Mouse (Mus musculus) heart, adult 2 months (tissue): ENCODE results near the gene Gm39566. TPM values are rescaled to one million over a fixed set of nuclear protein-coding genes. Genes with fewer than 3 reads are reported as not detected.

ENCODE experiments used
- DNase-seq, 2 experiments: peaks; one replicate each; pipeline ENCODE4 v3.0.0; 2021
- H3K27ac ChIP-seq: fragments of 200-600 bp; 2 replicates; pipeline ENCODE4 v1.8.1; 2022
- H3K27me3 ChIP-seq: fragments of 200-500 bp; 2 replicates; pipeline ENCODE4 v1.6.1; 2012; ENCODE audit warnings: mild to moderate bottlenecking, low read length, inconsistent platforms, mixed read lengths; ENCODE audit not compliant: control insufficient read depth, insufficient read depth
- H3K36me3 ChIP-seq: fragments of 200-500 bp; 2 replicates; pipeline ENCODE4 v1.6.1; 2012; ENCODE audit warnings: low read length, inconsistent platforms; ENCODE audit not compliant: control insufficient read depth, insufficient read depth
- H3K4me1 ChIP-seq: fragments of 200-500 bp; 2 replicates; pipeline ENCODE4 v1.6.1; 2011; ENCODE audit warnings: low read length; ENCODE audit not compliant: control insufficient read depth, insufficient read depth
- H3K4me3 ChIP-seq: fragments of 200-600 bp; 2 replicates; pipeline ENCODE4 v1.8.1; 2022
- H3K79me2 ChIP-seq: fragments of 200-500 bp; replicated peaks from 2 replicates; pipeline ENCODE4 v1.6.1; 2012; ENCODE audit warnings: mild to moderate bottlenecking, inconsistent platforms, low read length, moderate library complexity, mixed read lengths; ENCODE audit not compliant: control insufficient read depth, insufficient read depth
- H3K9ac ChIP-seq: fragments of 200-500 bp; 2 replicates; pipeline ENCODE4 v1.6.1; 2012; ENCODE audit warnings: low read depth, mild to moderate bottlenecking, control low read depth, inconsistent platforms, low read length, mixed read lengths
- CTCF ChIP-seq: fragments of 200-600 bp; IDR thresholded peaks from 2 replicates; pipeline ENCODE4 v1.8.1; 2022; ENCODE audit warnings: antibody characterized with exemption, mild to moderate bottlenecking, moderate library complexity
- EP300 ChIP-seq: fragments of 200-500 bp; IDR thresholded peaks from 2 replicates; pipeline ENCODE4 v1.6.1; 2011; ENCODE audit warnings: low read depth, low read length, control low read depth; ENCODE audit not compliant: insufficient read depth
- POLR2A ChIP-seq: fragments of 200-500 bp; IDR thresholded peaks from 2 replicates; pipeline ENCODE4 v1.6.1; 2011; ENCODE audit warnings: mild to moderate bottlenecking, low read depth, low read length, control low read depth; ENCODE audit not compliant: insufficient read depth
- WGBS: fragments of 180-500 bp; shearing (Covaris S2); methylation state at CpG from one replicate; pipeline ENCODE4 v1.1.7; 2018; 5-methylcytosine and 5-hydroxymethylcytosine counted together
- intact Hi-C: fragments of 180-260 bp; cut with DNase I; formaldehyde crosslinking; loops from one replicate; pipeline ENCODE4 v1.15.1; 2025
- polyA plus RNA-seq: library from polyadenylated mRNA; depleted of rRNA; stranded (reverse); fragments of >200 nt; gene quantifications from 2 replicates; pipeline ENCODE4 v1.2.3, GENCODE M21; 2012
- total RNA-seq, 2 experiments: library from RNA; stranded (reverse); gene quantifications; 2 replicates each; pipeline ENCODE4 v1.2.3; 2021

Gene Gm39566
- total and polyA plus RNA-seq, 3 experiments, result 0.02 TPM; not detected in 2

DNA sequence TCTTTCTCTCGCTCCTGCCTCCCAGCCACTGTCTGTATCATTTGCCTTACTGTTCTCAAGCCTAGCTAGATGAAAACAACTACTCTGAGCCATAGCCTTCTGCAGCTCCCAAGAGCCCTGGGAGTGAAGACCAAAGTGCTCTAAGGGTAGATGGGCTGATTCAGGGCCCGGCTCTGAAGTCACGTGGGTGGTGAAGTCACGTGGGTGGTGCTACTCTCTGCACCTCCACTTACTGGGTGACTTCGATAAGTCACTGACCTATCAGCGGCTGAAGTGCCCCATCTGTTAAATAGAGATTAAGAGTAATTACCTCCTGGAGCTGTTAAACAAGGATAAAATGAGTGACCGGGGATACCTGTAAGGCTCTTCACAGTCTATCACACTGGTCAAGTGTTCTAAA, 38.9 kb upstream of the Gm39566 start:
- Histone ChIP-seq H3K79me2 (no peaks in the 10 kb centered on the region), H3K4me3 (no peak overlapping the region), H3K36me3 (no peaks in the 10 kb centered on the region; the same call in 1 of the 2 replicates), H3K9ac (no peak overlapping the region), H3K4me1 (peaks cover 5% of the 10 kb centered on the region), H3K27ac (peak overlapping the region; percentile 61), H3K27me3 (no peaks in the 10 kb centered on the region)
- DNase-seq, result no peak
- TF ChIP-seq POLR2A (no peak), CTCF (no peak), EP300 (no peak)
- intact Hi-C loops, result no loop called here
- 30% methylated on average over 7 of the region's 7 CpGs for WGBS

DNA sequence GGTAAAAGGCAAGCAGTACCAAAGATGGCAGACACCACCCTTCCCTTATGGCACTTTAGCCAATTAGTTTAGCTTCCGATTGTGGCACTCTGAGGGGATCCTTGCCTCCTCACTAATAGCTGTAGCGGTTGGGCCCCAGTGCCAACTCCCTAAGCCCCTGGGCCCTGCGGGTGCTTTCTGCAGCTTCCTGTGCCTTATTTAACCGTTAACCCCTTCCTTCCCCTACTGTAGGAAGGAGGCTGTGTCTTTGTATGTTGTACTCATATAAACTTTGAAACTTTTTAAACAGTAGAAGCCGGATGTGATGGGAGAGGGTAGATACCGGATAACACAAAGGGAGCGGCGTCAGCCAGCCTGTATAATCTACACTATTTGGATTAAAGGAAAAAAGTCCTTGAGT, 35.7 kb upstream of the Gm39566 start:
- Histone ChIP-seq H3K27ac (no peak overlapping the region), H3K9ac (no peak overlapping the region), H3K36me3 (no peaks in the 10 kb centered on the region; the same call in 1 of the 2 replicates), H3K4me1 (peaks cover 5% of the 10 kb centered on the region), H3K79me2 (no peaks in the 10 kb centered on the region), H3K4me3 (no peak overlapping the region), H3K27me3 (no peaks in the 10 kb centered on the region)
- no peak for DNase-seq
- 67% methylated on average over 8 of the region's 8 CpGs for WGBS
- no peak for TF ChIP-seq CTCF
- TF ChIP-seq EP300, result no peak
- no peak for TF ChIP-seq POLR2A
- intact Hi-C loops, result no loop called here

DNA sequence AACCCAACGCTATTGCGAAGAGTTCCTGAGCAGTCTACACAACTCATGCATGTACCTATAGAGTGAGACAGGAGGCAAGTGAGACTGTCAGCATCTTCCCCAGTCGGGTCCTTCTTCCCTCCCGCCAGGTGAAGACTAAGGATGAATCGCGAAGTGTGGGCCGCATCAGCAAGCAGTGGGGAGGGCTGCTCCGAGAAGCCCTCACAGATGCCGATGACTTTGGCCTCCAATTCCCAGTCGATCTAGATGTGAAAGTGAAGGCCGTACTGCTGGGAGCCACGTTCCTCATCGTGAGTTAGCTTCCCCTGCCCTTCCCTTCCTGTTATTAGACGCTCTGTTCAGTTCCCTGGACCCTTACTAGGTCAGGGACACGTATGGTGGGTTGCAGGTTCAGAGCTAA, 34.8 kb upstream of the Gm39566 start:
- no peak overlapping the region for H3K9ac ChIP-seq
- intact Hi-C loops, result no loop called here
- H3K27me3 ChIP-seq, result no peaks in the 10 kb centered on the region
- H3K79me2 ChIP-seq, result no peaks in the 10 kb centered on the region
- WGBS, result 81% methylated on average over 15 of the region's 15 CpGs
- DNase-seq, result no peak
- TF ChIP-seq CTCF (no peak), EP300 (no peak), POLR2A (no peak)
- peak overlapping the region; percentile 20; the same call in 1 of the 2 replicates for H3K4me3 ChIP-seq
- H3K36me3 ChIP-seq, result no peaks in the 10 kb centered on the region; the same call in 1 of the 2 replicates
- peaks cover 5% of the 10 kb centered on the region for H3K4me1 ChIP-seq
- peak overlapping the region; percentile 67 for H3K27ac ChIP-seq

DNA sequence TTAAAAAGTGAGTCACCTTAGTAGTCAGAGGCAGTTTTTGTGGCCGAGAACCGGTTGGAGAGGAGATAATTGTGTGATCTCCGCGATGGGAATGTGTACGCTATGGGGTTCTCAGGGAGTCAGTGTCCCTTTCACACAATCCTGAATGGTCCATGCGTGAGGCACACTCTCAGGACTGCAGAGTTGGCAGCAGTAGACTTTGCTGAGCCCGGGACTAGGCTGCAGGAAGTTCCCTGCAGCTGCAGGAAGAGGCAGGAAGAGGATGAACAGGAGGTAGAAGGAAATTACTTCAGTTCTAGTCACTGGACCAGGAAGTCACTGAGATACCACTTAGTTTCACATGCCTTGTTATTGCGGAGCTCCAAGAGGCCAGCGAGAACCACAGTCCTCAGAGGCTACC, 34.0 kb upstream of the Gm39566 start:
- H3K79me2 ChIP-seq, result no peaks in the 10 kb centered on the region
- no peaks in the 10 kb centered on the region for H3K27me3 ChIP-seq
- peak overlapping the region; percentile 67 for H3K27ac ChIP-seq
- H3K4me1 ChIP-seq, result peaks cover 5% of the 10 kb centered on the region
- TF ChIP-seq CTCF (no peak), EP300 (0 out of 2 replicates have a peak, but pooled peaks have one; percentile 54), POLR2A (0 out of 2 replicates have a peak, but pooled peaks have one; percentile 1)
- WGBS, result 48% methylated on average over 9 of the region's 9 CpGs
- intact Hi-C loops, result no loop called here
- H3K9ac ChIP-seq, result peak overlapping the region; percentile 33; the same call in 1 of the 2 replicates
- peak in 1 of 2 experiments; percentile 36 for DNase-seq
- H3K4me3 ChIP-seq, result peak overlapping the region; percentile 20; the same call in 1 of the 2 replicates
- no peaks in the 10 kb centered on the region; the same call in 1 of the 2 replicates for H3K36me3 ChIP-seq

DNA sequence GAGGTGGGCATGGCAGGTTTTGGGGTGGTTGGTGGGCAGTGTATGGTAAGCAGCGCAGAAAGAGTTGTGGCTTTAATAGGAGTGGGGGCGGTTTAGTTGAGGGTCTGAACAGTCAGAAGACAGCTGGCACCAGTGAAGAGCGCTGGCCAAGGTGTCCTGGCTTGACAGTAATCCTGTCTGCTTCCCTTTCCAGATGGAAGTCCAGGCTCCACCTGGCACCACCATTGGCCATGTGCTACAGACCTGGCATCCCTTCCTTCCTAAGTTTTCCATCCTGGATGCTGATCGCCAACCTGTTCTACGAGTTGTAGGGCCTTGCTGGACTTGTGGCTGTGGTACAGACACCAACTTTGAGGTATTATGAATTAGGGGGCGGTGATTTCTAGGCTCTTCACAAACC, 32.9 kb upstream of the Gm39566 start:
- Histone ChIP-seq H3K4me3 (no peak overlapping the region), H3K27ac (no peak overlapping the region), H3K27me3 (no peaks in the 10 kb centered on the region), H3K9ac (no peak overlapping the region), H3K4me1 (peaks cover 5% of the 10 kb centered on the region), H3K36me3 (no peaks in the 10 kb centered on the region; the same call in 1 of the 2 replicates), H3K79me2 (no peaks in the 10 kb centered on the region)
- TF ChIP-seq EP300, result no peak
- no peak for TF ChIP-seq CTCF
- no peak for TF ChIP-seq POLR2A
- intact Hi-C loops, result no loop called here
- no peak for DNase-seq
- WGBS, result 96% methylated on average over 6 of the region's 6 CpGs

DNA sequence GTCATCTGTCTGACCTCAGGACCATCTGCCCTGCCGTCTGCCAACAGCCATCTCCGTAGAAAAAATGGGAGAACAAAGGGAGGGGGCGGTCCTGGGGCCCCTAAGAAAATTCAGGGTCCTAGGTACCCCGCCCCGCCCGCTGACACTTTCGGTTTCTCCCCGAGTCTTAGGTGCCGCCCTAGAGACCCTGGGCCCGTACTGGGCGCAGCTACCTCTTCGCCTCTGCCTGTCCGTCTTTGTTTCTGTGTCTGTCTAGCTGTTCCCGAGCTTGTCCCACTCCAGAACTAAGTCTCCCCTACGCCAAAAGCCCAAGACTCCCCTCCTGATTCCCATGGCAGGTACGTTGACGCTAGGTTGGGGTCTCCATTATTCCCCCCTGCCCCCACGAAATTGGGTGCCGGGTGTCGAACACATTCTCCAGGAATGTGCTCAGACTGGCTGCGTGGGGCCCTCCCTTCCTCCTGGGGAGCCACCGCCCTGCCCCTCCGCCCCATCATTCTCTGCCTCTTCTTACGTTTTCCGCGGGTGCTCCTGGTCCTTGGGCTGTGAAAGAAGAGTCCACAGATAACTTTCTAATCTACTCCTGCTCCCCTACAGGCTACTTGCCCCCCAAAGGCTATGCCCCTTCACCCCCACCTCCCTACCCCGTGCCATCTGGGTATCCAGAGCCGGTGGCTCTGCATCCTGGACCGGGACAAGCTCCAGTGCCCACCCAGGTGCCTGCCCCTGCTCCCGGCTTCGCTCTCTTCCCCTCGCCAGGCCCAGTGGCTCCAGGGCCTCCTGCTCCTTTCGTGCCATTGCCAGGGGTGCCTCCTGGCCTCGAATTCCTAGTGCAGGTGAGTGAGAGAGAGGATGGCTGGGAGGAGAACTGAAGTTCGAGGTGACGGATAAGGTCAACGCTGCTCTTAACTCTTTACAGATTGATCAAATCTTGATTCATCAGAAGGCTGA, 31.9 kb upstream of the Gm39566 start:
- Histone ChIP-seq H3K79me2 (no peaks in the 10 kb centered on the region), H3K27me3 (no peaks in the 10 kb centered on the region), H3K4me1 (peaks cover 5% of the 10 kb centered on the region), H3K4me3 (peak overlapping the region; percentile 75), H3K27ac (peak overlapping the region; percentile 84), H3K9ac (peak overlapping the region; percentile 86), H3K36me3 (no peaks in the 10 kb centered on the region; the same call in 1 of the 2 replicates)
- DNase-seq, result peak; percentile 58 to 61
- TF ChIP-seq POLR2A (no peak), CTCF (no peak), EP300 (no peak)
- 15% methylated on average over 37 of the region's 37 CpGs for WGBS
- intact Hi-C loops, result no loop called here
